Mouse (Mus musculus) liver, adult 2 months (tissue): ENCODE data around the gene H2-T23.
"Not testable (repeated sequence)": the region's sequence is repeated elsewhere in the genome, so short reads cannot be mapped to it uniquely, and the experiment has no call there.

Experiments
- CTCF ChIP-seq: fragments of 200-500 bp; IDR thresholded peaks from 2 replicates; pipeline ENCODE4 v1.5.1; 2011; ENCODE audit warnings: low read depth, low read length, control low read depth
- POLR2A ChIP-seq: fragments of 200-500 bp; IDR thresholded peaks from 2 replicates; pipeline ENCODE4 v1.6.1; 2011; ENCODE audit warnings: low read length, control low read depth; ENCODE audit not compliant: insufficient read depth; ENCODE audit errors: extremely low read depth

DNA sequence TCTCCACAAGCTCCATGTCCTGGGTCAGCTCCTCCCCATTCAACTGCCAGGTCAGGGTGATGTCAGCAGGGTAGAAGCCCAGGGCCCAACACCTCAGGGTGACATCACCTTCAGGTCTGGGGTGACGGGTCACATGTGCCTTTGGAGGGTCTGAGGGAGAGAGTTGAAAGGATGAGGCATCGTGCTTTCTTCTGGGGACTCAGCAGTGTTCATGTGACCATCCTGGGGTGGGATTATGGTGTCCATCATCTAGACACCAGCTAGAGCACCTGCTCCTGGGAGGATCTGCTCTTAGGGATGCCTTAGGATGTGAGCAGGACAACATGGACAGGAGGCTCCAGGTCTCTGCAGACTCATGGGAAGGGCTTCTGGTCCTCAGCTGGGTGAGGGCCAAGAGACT is 7.9 kb upstream of the H2-T23 start:
- not testable (repeated sequence) for TF ChIP-seq CTCF, POLR2A
